Mouse (Mus musculus): ENCODE measurements around the gene Cpt1c. TPM values are rescaled to one million over a fixed set of nuclear protein-coding genes. Genes with fewer than 3 reads are reported as not detected.

Gene Cpt1c
- total and polyA plus RNA-seq, 3 experiments: 4.5 to 12.7 (median 10.2) TPM

GRCm38 (mm10) chr7:44970231-44970691 lies 4.4 kb downstream of the Cpt1c start (continued):
- TF ChIP-seq UBTF (IDR thresholded peaks at IDR 0.05; ENCODE audit: low read depth, low read length): no peak

DNA sequence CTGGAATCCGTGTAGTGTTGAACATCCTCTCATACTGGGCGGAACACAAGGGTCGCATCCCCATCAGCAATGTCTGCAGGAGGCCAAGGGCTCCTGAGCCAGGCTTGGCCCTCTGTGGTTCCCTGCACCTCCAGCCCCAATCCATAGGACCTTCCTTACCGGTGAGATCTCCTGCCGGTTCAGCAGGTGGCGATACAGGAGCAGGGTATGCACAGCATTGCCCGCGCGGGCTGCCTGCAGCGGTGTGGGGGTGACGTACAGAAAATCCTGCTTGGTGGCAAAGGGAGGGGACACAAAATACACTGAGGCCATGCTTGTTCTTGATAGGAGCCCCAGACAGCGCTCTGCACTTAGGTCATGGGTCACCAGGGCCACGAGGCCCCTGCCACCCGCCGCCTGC lies 8.0 kb downstream of the Cpt1c start:
- H3K9ac ChIP-seq (ENCODE audit: insufficient read depth, low read depth): no peak overlapping the region
- H3K27ac ChIP-seq (ENCODE audit: insufficient read depth, low read depth): no peak overlapping the region
- H3K79me2 ChIP-seq (replicated peaks; ENCODE audit: control insufficient read depth, extremely low read depth, insufficient read depth, poor library complexity, severe bottlenecking): no peaks in the 10 kb centered on the region
- DNase-seq (ENCODE audit: extremely low read depth): no peak
- TF ChIP-seq MAFK (IDR thresholded peaks at IDR 0.05; ENCODE audit: insufficient replicate concordance, low read length): no peak
- TF ChIP-seq BHLHE40 (IDR thresholded peaks at IDR 0.05; ENCODE audit: low read depth, low read length): no peak
- no peak for TF ChIP-seq UBTF (IDR thresholded peaks at IDR 0.05; ENCODE audit: low read depth, low read length)
- no peak for TF ChIP-seq E2F4 (IDR thresholded peaks at IDR 0.05; ENCODE audit: insufficient replicate concordance, low read depth, low read length)
- TF ChIP-seq ZC3H11A (IDR thresholded peaks at IDR 0.05; ENCODE audit: low read depth, low read length): no peak
- no peak for TF ChIP-seq HCFC1 (IDR thresholded peaks at IDR 0.05; ENCODE audit: low read depth, low read length)
- TF ChIP-seq ZMIZ1 (IDR thresholded peaks at IDR 0.05; ENCODE audit: low read depth, low read length): no peak
- no peak for TF ChIP-seq RCOR1 (conservative IDR thresholded peaks at IDR 0.05; ENCODE audit: low read depth, low read length)
- no peak for TF ChIP-seq TCF12 (IDR thresholded peaks at IDR 0.05; ENCODE audit: low read depth, low read length)
- H3K4me1 ChIP-seq (ENCODE audit: control insufficient read depth in 1 of 2, insufficient read depth in 2 of 2): peaks cover 14 to 25% of the 10 kb centered on the region in 2 experiments
- no peak overlapping the region for H3K4me3 ChIP-seq (replicated peaks in 1 of 3; ENCODE audit: low read depth in 2 of 3, low read length in 2 of 3, poor library complexity in 1 of 3)
- peaks cover 0 to 52% of the 10 kb centered on the region in 2 experiments for H3K36me3 ChIP-seq (replicated peaks in 1 of 2; ENCODE audit: control insufficient read depth in 1 of 2, insufficient read depth in 1 of 2, low read length in 1 of 2)
- dilution Hi-C loops (cut with MboI; ENCODE audit: extremely low pct_ligation_motif_present, extremely low pct_unique_long_range_greater_than_20kb, low sequenced_read_pairs): no loop called here
- H3K27me3 ChIP-seq (replicated peaks): no peaks in the 10 kb centered on the region
- in situ Hi-C loops (cut with MboI; ENCODE audit: low pct_ligation_motif_present, low pct_unique_long_range_greater_than_20kb, low sequenced_read_pairs): no loop called here
- no peaks in the 10 kb centered on the region for H3K9me3 ChIP-seq (replicated peaks; ENCODE audit: low read length)
- H3K4me2 ChIP-seq (ENCODE audit: insufficient read depth, low read depth, poor library complexity, severe bottlenecking): no peak overlapping the region

DNA sequence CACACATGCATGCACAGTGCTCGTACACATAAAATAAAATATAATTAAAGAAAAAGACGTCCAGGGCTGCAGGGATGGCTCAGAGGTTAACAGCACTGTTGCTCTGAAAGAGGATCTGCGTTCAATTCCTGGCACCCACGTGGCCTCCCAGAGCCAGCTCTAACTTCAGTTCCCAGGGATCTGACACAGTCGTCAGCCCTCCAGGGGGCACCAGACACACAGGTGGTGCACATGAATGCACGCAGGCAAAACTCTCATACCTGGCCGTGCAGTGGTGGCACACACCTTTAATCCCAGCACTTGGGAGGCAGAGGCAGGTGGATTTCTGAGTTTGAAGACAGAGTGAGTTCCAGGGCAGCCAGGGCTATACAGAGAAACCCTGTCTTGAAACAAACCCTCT lies 8.7 kb downstream of the Cpt1c start:
- in situ Hi-C loops (cut with MboI; ENCODE audit: low pct_ligation_motif_present, low pct_unique_long_range_greater_than_20kb, low sequenced_read_pairs): no loop called here
- H3K27me3 ChIP-seq (replicated peaks): no peaks in the 10 kb centered on the region
- TF ChIP-seq ZMIZ1 (IDR thresholded peaks at IDR 0.05; ENCODE audit: low read depth, low read length) (no peak), USF1 (IDR thresholded peaks at IDR 0.05; ENCODE audit: low read depth, low read length) (no peak), JUN (IDR thresholded peaks at IDR 0.05; ENCODE audit: insufficient read depth, low read depth, low read length) (no peak), SMC3 (IDR thresholded peaks at IDR 0.05; ENCODE audit: low read depth, low read length) (peak; percentile 28; the same call in 1 of the 2 replicates), RAD21 (IDR thresholded peaks at IDR 0.05; ENCODE audit: low read depth, low read length) (peak; percentile 17), CTCF (conservative IDR thresholded peaks at IDR 0.05 in 1 of 2, IDR thresholded peaks at IDR 0.05 in 1 of 2; ENCODE audit: low read depth in 2 of 2, low read length in 2 of 2) (peak in 1 of 2 experiments; percentile 52; a peak in 2 of 4 replicates), RCOR1 (conservative IDR thresholded peaks at IDR 0.05; ENCODE audit: low read depth, low read length) (no peak), MYC (IDR thresholded peaks at IDR 0.05; ENCODE audit: low read depth, low read length) (peak; percentile 47; the same call in 1 of the 2 replicates), BHLHE40 (IDR thresholded peaks at IDR 0.05; ENCODE audit: low read depth, low read length) (no peak)

More for the DNA sequence above, 8.7 kb downstream of the Cpt1c start:
- peaks cover 0 to 54% of the 10 kb centered on the region in 2 experiments for H3K36me3 ChIP-seq (replicated peaks in 1 of 2; ENCODE audit: control insufficient read depth in 1 of 2, insufficient read depth in 1 of 2, low read length in 1 of 2)
- dilution Hi-C loops (cut with MboI; ENCODE audit: extremely low pct_ligation_motif_present, extremely low pct_unique_long_range_greater_than_20kb, low sequenced_read_pairs): no loop called here
- peaks cover 8 to 19% of the 10 kb centered on the region in 2 experiments for H3K4me1 ChIP-seq (ENCODE audit: control insufficient read depth in 1 of 2, insufficient read depth in 2 of 2)
- DNase-seq (ENCODE audit: extremely low read depth): no peak
- H3K9ac ChIP-seq (ENCODE audit: insufficient read depth, low read depth): no peak overlapping the region
- H3K27ac ChIP-seq (ENCODE audit: insufficient read depth, low read depth): no peak overlapping the region
- H3K79me2 ChIP-seq (replicated peaks; ENCODE audit: control insufficient read depth, extremely low read depth, insufficient read depth, poor library complexity, severe bottlenecking): no peaks in the 10 kb centered on the region
- H3K9me3 ChIP-seq (replicated peaks; ENCODE audit: low read length): no peaks in the 10 kb centered on the region
- H3K4me3 ChIP-seq (replicated peaks in 1 of 3; ENCODE audit: low read depth in 2 of 3, low read length in 2 of 3, poor library complexity in 1 of 3): no peak overlapping the region
- no peak overlapping the region for H3K4me2 ChIP-seq (ENCODE audit: insufficient read depth, low read depth, poor library complexity, severe bottlenecking)

Measured in CH12.LX (cell line).